ENCODE assay signal across 22 mouse cellular contexts in genomic region chr14:78117671-78118070, GRCm38 (mm10). TPM values are rescaled to one million over a fixed set of nuclear protein-coding genes. Genes with fewer than 3 reads are reported as not detected.
"Had no signal": no experiment of that assay in that cellular context is flagged by ENCODE, and none has a peak within 500 bp of the region (broad histone marks: within the 10 kb centered on the region; RNA-seq: fewer than 3 reads in every experiment).

No protein-coding gene starts in this region.

- H3K27ac ChIP-seq: midbrain, embryonic 10.5 days; midbrain, embryonic 12.5 days; neural tube, embryonic 13.5 days; neural tube, embryonic 15.5 days had no signal

- H3K36me3 ChIP-seq: midbrain, embryonic 10.5 days; midbrain, embryonic 12.5 days; neural tube, embryonic 13.5 days; neural tube, embryonic 15.5 days had no signal

- ATAC-seq: midbrain, embryonic 16.5 days had no signal

- DNase-seq: lung, embryonic 14.5 days; lung, postnatal 10 days; lung, postnatal 4 days; midbrain, embryonic 14.5 days; retina, postnatal 1 day; right cerebral cortex, adult 18-20 months; right cerebral cortex, postnatal 25 days; right cerebral cortex, postnatal 4 days; spleen, adult 18-20 months; thymus, adult 18-20 months; thymus, postnatal 14 days; thymus, postnatal 36 days had no signal

- H3K27me3 ChIP-seq: midbrain, embryonic 12.5 days; neural tube, embryonic 13.5 days; neural tube, embryonic 15.5 days had no signal

- H3K9ac ChIP-seq: lung, embryonic 14.5 days; midbrain, embryonic 12.5 days; neural tube, embryonic 13.5 days; neural tube, embryonic 15.5 days had no signal

- H3K4me2 ChIP-seq: lung, embryonic 14.5 days; midbrain, embryonic 12.5 days; neural tube, embryonic 13.5 days; neural tube, embryonic 15.5 days had no signal

- H3K4me3 ChIP-seq: midbrain, embryonic 10.5 days; midbrain, embryonic 12.5 days; myocyte; neural tube, embryonic 13.5 days; neural tube, embryonic 15.5 days had no signal

- H3K9me3 ChIP-seq: midbrain, embryonic 10.5 days; midbrain, embryonic 12.5 days; neural tube, embryonic 13.5 days had no signal

RNA-seq across cellular contexts. Expression of gene Fam216b, which starts 28.9 kb away (rescaled TPM):
- total RNA-seq: megakaryocyte-erythroid progenitor cell, adult 5-6 weeks had no signal
- polyA plus RNA-seq: lung, embryonic 14.5 days; midbrain, embryonic 10.5 days; midbrain, embryonic 12.5 days; myocyte; neural tube, embryonic 11.5 days; small intestine, adult 2 months; stomach, embryonic 14.5 days had no signal
